Comparison of ENCODE assay signal across 19 mouse cellular contexts in genomic region chr6:107237692-107238091, GRCm38 (mm10).
"Had no signal": no experiment of that assay in that cellular context is flagged by ENCODE, and none has a peak within 500 bp of the region (broad histone marks: within the 10 kb centered on the region; RNA-seq: fewer than 3 reads in every experiment).

No protein-coding gene starts in this region.

- H3K36me3 ChIP-seq: liver, embryonic 13.5 days; liver, embryonic 15.5 days; lung, embryonic 15.5 days; neural tube, embryonic 12.5 days had no signal

- H3K4me2 ChIP-seq: liver, embryonic 11.5 days; liver, embryonic 13.5 days; liver, embryonic 15.5 days; lung, embryonic 15.5 days; neural tube, embryonic 12.5 days had no signal

- H3K27me3 ChIP-seq: liver, embryonic 13.5 days; liver, embryonic 15.5 days; lung, embryonic 15.5 days; megakaryocyte, embryonic 14.5 days; neural tube, embryonic 12.5 days had no signal

- H3K4me1 ChIP-seq: liver, embryonic 13.5 days; liver, embryonic 15.5 days; lung, embryonic 15.5 days; megakaryocyte, embryonic 14.5 days; neural tube, embryonic 12.5 days had no signal

- H3K9me3 ChIP-seq: liver, embryonic 13.5 days; liver, embryonic 15.5 days; lung, embryonic 15.5 days; megakaryocyte, embryonic 14.5 days; neural tube, embryonic 12.5 days had no signal

- ATAC-seq: liver, postnatal 0 days; lung, postnatal 0 days had no signal

- H3K9ac ChIP-seq: liver, embryonic 13.5 days; liver, embryonic 15.5 days; liver, postnatal 0 days; lung, embryonic 15.5 days; neural tube, embryonic 12.5 days had no signal

- DNase-seq: liver, embryonic 13.5 days; liver, postnatal 0 days; lung, adult 2 months; lung, postnatal 14 days; lung, postnatal 36 days; right cerebral cortex, adult 18-20 months; right cerebral cortex, postnatal 25 days; right cerebral cortex, postnatal 4 days; spleen, adult 18-20 months; thymus, adult 18-20 months; thymus, postnatal 14 days; thymus, postnatal 36 days had no signal

- H3K27ac ChIP-seq: liver, embryonic 13.5 days; liver, embryonic 15.5 days; lung, embryonic 15.5 days; macrophage; neural tube, embryonic 12.5 days had no signal

- H3K4me3 ChIP-seq: liver, embryonic 13.5 days; liver, embryonic 15.5 days; lung, embryonic 15.5 days; megakaryocyte, embryonic 14.5 days; neural tube, embryonic 12.5 days had no signal
